Mouse (Mus musculus): ENCODE measurements at regions not wholly inside any gene's neighbourhood (a gene's known extent, or its start where the extent isn't known, plus 50 kb on each side); places are given as distances from the start of the nearest gene placed in this dataset.
A peak's percentile ranks its signal among the peaks of the same experiment; 100 is the strongest.

GRCm38 (mm10) chr9:90683319-90683718 lies 412.7 kb upstream of the Tbc1d2b start:
- WGBS: 8% methylated on average over 3 of the region's 3 CpGs
- no peaks in the 10 kb centered on the region for H3K27me3 ChIP-seq (ENCODE audit: control insufficient read depth, insufficient read depth, low read length)
- H3K9ac ChIP-seq (ENCODE audit: low read length): no peak overlapping the region
- H3K4me2 ChIP-seq: no peak overlapping the region
- H3K27ac ChIP-seq (ENCODE audit: low read depth, low read length): no peak overlapping the region
- no peak overlapping the region for H3K4me3 ChIP-seq (ENCODE audit: low read depth, low read length)
- no peaks in the 10 kb centered on the region for H3K36me3 ChIP-seq (ENCODE audit: control insufficient read depth, insufficient read depth, low read length)
- ATAC-seq (ENCODE audit: low FRiP score) (peak; percentile 63), DNase-seq (ENCODE audit: low spot score, missing footprints) (no peak)
- H3K9me3 ChIP-seq (ENCODE audit: control insufficient read depth, low read length): no peaks in the 10 kb centered on the region
- H3K4me1 ChIP-seq (ENCODE audit: control insufficient read depth, insufficient read depth, low read length): peaks cover 2% of the 10 kb centered on the region; the same call in 1 of the 2 replicates

- ATAC-seq (ENCODE audit: low FRiP score) (no peak), DNase-seq (ENCODE audit: low spot score, missing footprints) (peak; percentile 85)
- no peak overlapping the region for H3K4me2 ChIP-seq
- H3K9me3 ChIP-seq (ENCODE audit: control insufficient read depth, low read length): no peaks in the 10 kb centered on the region
- H3K4me1 ChIP-seq (ENCODE audit: control insufficient read depth, insufficient read depth, low read length): peaks cover 15% of the 10 kb centered on the region
- H3K27ac ChIP-seq (ENCODE audit: low read depth, low read length): no peak overlapping the region
- no peaks in the 10 kb centered on the region; the same call in none of the 2 replicates for H3K27me3 ChIP-seq (ENCODE audit: control insufficient read depth, insufficient read depth, low read length)
- no peak overlapping the region for H3K9ac ChIP-seq (ENCODE audit: low read length)
- H3K36me3 ChIP-seq (ENCODE audit: control insufficient read depth, insufficient read depth, low read length): no peaks in the 10 kb centered on the region
- no peak overlapping the region for H3K4me3 ChIP-seq (ENCODE audit: low read depth, low read length)
- WGBS: 61% methylated on average over 12 of the region's 12 CpGs
These were observed 419.5 kb upstream of the Tbc1d2b start for GRCm38 (mm10) chr9:90690066-90690465.

- peaks cover 15% of the 10 kb centered on the region for H3K4me1 ChIP-seq (ENCODE audit: control insufficient read depth, insufficient read depth, low read length)
- no peak overlapping the region for H3K4me3 ChIP-seq (ENCODE audit: low read depth, low read length)
- no peaks in the 10 kb centered on the region for H3K9me3 ChIP-seq (ENCODE audit: control insufficient read depth, low read length)
- DNase-seq (ENCODE audit: low spot score, missing footprints): peak; percentile 86
- H3K27ac ChIP-seq (ENCODE audit: low read depth, low read length): no peak overlapping the region
- no peak for ATAC-seq (ENCODE audit: low FRiP score)
- H3K9ac ChIP-seq (ENCODE audit: low read length): no peak overlapping the region
- H3K4me2 ChIP-seq: no peak overlapping the region
- H3K27me3 ChIP-seq (ENCODE audit: control insufficient read depth, insufficient read depth, low read length): peaks cover 3% of the 10 kb centered on the region
- no peaks in the 10 kb centered on the region for H3K36me3 ChIP-seq (ENCODE audit: control insufficient read depth, insufficient read depth, low read length)
These were observed 420.5 kb upstream of the Tbc1d2b start for GRCm38 (mm10) chr9:90691137-90691536.

- 18% methylated on average over 12 of the region's 12 CpGs for WGBS
- H3K27ac ChIP-seq (ENCODE audit: low read depth, low read length): peak overlapping the region; percentile 40; the same call in 1 of the 2 replicates
- no peak overlapping the region for H3K9ac ChIP-seq (ENCODE audit: low read length)
- peak overlapping the region; percentile 23; the same call in 1 of the 2 replicates for H3K4me2 ChIP-seq
- H3K9me3 ChIP-seq (ENCODE audit: control insufficient read depth, low read length): no peaks in the 10 kb centered on the region
- H3K36me3 ChIP-seq (ENCODE audit: control insufficient read depth, insufficient read depth, low read length): no peaks in the 10 kb centered on the region
- DNase-seq (ENCODE audit: low spot score, missing footprints) (peak; percentile 90), ATAC-seq (ENCODE audit: low FRiP score) (peak; percentile 66)
- H3K4me1 ChIP-seq (ENCODE audit: control insufficient read depth, insufficient read depth, low read length): peaks cover 15% of the 10 kb centered on the region
- peaks cover 3% of the 10 kb centered on the region for H3K27me3 ChIP-seq (ENCODE audit: control insufficient read depth, insufficient read depth, low read length)
- H3K4me3 ChIP-seq (ENCODE audit: low read depth, low read length): no peak overlapping the region
These were observed 421.4 kb upstream of the Tbc1d2b start for GRCm38 (mm10) chr9:90691676-90692661.

- Histone ChIP-seq H3K4me2 (peak overlapping the region; percentile 24; the same call in 1 of the 2 replicates), H3K27me3 (ENCODE audit: control insufficient read depth, insufficient read depth, low read length) (peaks cover 11% of the 10 kb centered on the region), H3K4me1 (ENCODE audit: control insufficient read depth, insufficient read depth, low read length) (peaks cover 15% of the 10 kb centered on the region)
These were observed 422.5 kb upstream of the Tbc1d2b start for GRCm38 (mm10) chr9:90693031-90693671.

GRCm38 (mm10) chr9:90694051-90694645 lies 423.5 kb upstream of the Tbc1d2b start:
- no peak overlapping the region for H3K4me3 ChIP-seq (ENCODE audit: low read depth, low read length)
- H3K4me2 ChIP-seq: peak overlapping the region; percentile 27
- no peak for ATAC-seq (ENCODE audit: low FRiP score)
- peak; percentile 93 for DNase-seq (ENCODE audit: low spot score, missing footprints)
- peak overlapping the region; percentile 57; the same call in 1 of the 2 replicates for H3K27ac ChIP-seq (ENCODE audit: low read depth, low read length)
- 30% methylated on average over 13 of the region's 13 CpGs for WGBS
- no peaks in the 10 kb centered on the region for H3K9me3 ChIP-seq (ENCODE audit: control insufficient read depth, low read length)
- peaks cover 13% of the 10 kb centered on the region for H3K27me3 ChIP-seq (ENCODE audit: control insufficient read depth, insufficient read depth, low read length)
- peak overlapping the region; percentile 41; the same call in 1 of the 2 replicates for H3K9ac ChIP-seq (ENCODE audit: low read length)
- H3K36me3 ChIP-seq (ENCODE audit: control insufficient read depth, insufficient read depth, low read length): no peaks in the 10 kb centered on the region
- peaks cover 15% of the 10 kb centered on the region for H3K4me1 ChIP-seq (ENCODE audit: control insufficient read depth, insufficient read depth, low read length)

More at GRCm38 (mm10) chr9:90693031-90693671, 422.5 kb upstream of the Tbc1d2b start:
- DNase-seq (ENCODE audit: low spot score, missing footprints) (peak; percentile 95), ATAC-seq (ENCODE audit: low FRiP score) (peak; percentile 93)
- no peaks in the 10 kb centered on the region for H3K9me3 ChIP-seq (ENCODE audit: control insufficient read depth, low read length)
- WGBS: 6% methylated on average over 9 of the region's 9 CpGs
- no peak overlapping the region for H3K4me3 ChIP-seq (ENCODE audit: low read depth, low read length)
- H3K9ac ChIP-seq (ENCODE audit: low read length): 0 out of 2 replicates have a peak overlapping the region, but pooled peaks have one; percentile 30
- H3K27ac ChIP-seq (ENCODE audit: low read depth, low read length): peak overlapping the region; percentile 59
- no peaks in the 10 kb centered on the region for H3K36me3 ChIP-seq (ENCODE audit: control insufficient read depth, insufficient read depth, low read length)

GRCm38 (mm10) chr9:90695693-90696092 lies 425.1 kb upstream of the Tbc1d2b start:
- no peak overlapping the region for H3K27ac ChIP-seq (ENCODE audit: low read depth, low read length)
- H3K9ac ChIP-seq (ENCODE audit: low read length): no peak overlapping the region
- DNase-seq (ENCODE audit: low spot score, missing footprints) (no peak), ATAC-seq (ENCODE audit: low FRiP score) (no peak)
- 75% methylated on average over 7 of the region's 7 CpGs for WGBS
- H3K4me1 ChIP-seq (ENCODE audit: control insufficient read depth, insufficient read depth, low read length): peaks cover 14% of the 10 kb centered on the region
- H3K27me3 ChIP-seq (ENCODE audit: control insufficient read depth, insufficient read depth, low read length): peaks cover 13% of the 10 kb centered on the region
- H3K36me3 ChIP-seq (ENCODE audit: control insufficient read depth, insufficient read depth, low read length): no peaks in the 10 kb centered on the region
- no peak overlapping the region for H3K4me3 ChIP-seq (ENCODE audit: low read depth, low read length)
- no peak overlapping the region for H3K4me2 ChIP-seq
- no peaks in the 10 kb centered on the region for H3K9me3 ChIP-seq (ENCODE audit: control insufficient read depth, low read length)

- no peaks in the 10 kb centered on the region for H3K36me3 ChIP-seq (ENCODE audit: control insufficient read depth, insufficient read depth, low read length)
- peaks cover 19% of the 10 kb centered on the region for H3K27me3 ChIP-seq (ENCODE audit: control insufficient read depth, insufficient read depth, low read length)
- H3K4me2 ChIP-seq: peak overlapping the region; percentile 10; the same call in 1 of the 2 replicates
- H3K4me1 ChIP-seq (ENCODE audit: control insufficient read depth, insufficient read depth, low read length): peaks cover 18% of the 10 kb centered on the region
- no peak overlapping the region for H3K9ac ChIP-seq (ENCODE audit: low read length)
- WGBS: 54% methylated on average over 11 of the region's 11 CpGs
- H3K4me3 ChIP-seq (ENCODE audit: low read depth, low read length): no peak overlapping the region
- no peaks in the 10 kb centered on the region for H3K9me3 ChIP-seq (ENCODE audit: control insufficient read depth, low read length)
- ATAC-seq (ENCODE audit: low FRiP score): no peak
- 0 out of 2 replicates have a peak overlapping the region, but pooled peaks have one; percentile 25 for H3K27ac ChIP-seq (ENCODE audit: low read depth, low read length)
- peak; percentile 91 for DNase-seq (ENCODE audit: low spot score, missing footprints)
These were observed 426.8 kb upstream of the Tbc1d2b start for GRCm38 (mm10) chr9:90697279-90698000.
